Mouse (Mus musculus): ENCODE data around the gene Gm13289.
"Not testable (repeated sequence)": the region's sequence is repeated elsewhere in the genome, so short reads cannot be mapped to it uniquely, and the experiment has no call there.

DNA sequence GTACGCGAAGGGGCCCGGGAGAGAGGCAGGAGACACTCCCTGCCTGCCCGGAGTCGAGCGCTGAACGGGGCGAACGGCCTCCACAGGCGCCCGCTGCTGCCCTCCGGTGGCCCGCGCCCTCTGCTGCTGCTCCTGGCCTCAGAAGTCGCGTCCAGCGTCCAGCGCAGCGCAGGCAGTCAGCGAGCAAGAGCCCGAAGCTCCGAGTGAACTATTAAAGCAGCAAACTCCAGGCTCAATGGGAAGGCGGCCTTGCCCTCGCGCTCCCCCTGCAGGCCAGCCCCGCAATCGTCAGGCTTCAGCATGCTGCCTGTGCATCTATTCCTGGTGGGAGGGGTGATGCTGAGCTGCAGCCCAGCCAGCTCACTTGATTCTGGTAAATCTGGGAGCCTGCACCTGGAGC lies 8.7 kb downstream of the Gm13289 start, which contains the start of gene Gm13276:
- not testable (repeated sequence) for TF ChIP-seq EP300, CTCF (IDR thresholded peaks at IDR 0.05; ENCODE audit: low read depth)

Data from heart, postnatal 0 days (tissue).